Mouse (Mus musculus): ENCODE data around the gene Dna2.

The Dna2 gene

DNA sequence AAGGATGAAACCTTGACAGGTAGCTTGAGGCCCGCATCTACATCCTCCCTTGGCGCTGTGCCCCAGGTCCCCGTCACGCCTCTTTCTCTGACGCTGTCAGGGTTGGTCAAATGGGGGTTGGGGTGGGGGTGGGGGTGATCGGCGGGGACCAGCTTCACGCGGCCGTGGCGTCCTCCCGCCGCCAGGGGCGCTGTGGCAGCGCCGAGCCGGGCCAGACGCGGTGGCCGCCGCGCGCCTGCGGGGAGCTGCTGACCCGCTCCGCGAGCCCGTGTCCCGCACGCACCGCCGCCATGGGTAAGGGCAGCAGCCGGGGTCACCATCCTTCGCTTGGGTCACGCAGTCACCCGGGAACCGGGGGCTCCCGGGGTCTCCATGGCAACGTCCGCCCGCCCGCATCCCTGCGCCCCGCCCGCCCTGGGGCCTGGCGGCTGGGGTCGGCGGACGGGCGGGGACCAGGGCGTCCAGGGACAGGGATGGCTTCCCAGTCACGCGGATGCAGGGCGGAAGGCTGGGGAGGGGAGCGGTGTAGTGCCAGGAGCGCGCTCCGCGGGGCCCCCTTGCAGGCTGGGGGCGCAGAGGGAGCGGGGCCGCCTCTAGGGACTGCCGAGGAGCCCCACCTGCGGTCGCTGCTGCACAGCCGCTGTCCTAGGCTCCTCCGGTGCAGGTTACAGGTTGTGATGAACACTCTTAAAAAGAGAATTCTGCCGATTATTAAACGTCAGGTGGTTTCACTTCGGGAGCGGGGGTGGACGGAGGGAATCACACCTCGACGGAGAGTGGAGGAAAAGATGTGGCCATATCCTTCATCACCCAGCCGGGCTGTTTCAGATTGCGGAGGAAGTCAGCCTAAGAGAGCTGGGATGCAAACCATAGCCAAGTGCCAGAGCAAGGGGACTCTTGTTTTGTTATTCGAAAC lies 33.5 kb downstream of the Dna2 start, which contains the start of gene Rufy2:
TSS of gene Rufy2 (plus strand) at position 185 of the 916 bp plus-strand sequence.
- peak; percentile 81 for DNase-seq (ENCODE audit: low read depth, low spot score)

DNA sequence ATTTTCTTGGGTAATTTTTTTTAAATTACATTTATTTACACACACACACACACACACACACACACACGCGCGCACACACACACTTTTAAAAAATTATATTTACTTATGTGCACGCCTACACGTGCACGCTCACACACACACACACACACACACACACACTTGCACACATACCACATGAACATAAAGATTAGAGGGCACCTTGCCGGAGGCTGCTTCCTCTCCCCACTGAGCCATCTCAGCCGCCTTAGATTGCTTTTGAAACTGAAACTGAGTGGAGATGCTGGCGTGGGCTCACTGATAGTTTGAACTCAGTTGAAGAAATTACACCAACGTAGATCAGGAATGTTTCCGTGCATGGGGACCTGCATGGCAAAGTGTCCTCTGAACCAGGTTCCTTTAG lies 37.2 kb downstream of the Dna2 start:
- DNase-seq (ENCODE audit: low read depth, low spot score), result no peak

GRCm38 (mm10) chr10:62984495-62984894 lies 37.7 kb downstream of the Dna2 start:
- no peak for DNase-seq (ENCODE audit: low read depth, low spot score)

DNA sequence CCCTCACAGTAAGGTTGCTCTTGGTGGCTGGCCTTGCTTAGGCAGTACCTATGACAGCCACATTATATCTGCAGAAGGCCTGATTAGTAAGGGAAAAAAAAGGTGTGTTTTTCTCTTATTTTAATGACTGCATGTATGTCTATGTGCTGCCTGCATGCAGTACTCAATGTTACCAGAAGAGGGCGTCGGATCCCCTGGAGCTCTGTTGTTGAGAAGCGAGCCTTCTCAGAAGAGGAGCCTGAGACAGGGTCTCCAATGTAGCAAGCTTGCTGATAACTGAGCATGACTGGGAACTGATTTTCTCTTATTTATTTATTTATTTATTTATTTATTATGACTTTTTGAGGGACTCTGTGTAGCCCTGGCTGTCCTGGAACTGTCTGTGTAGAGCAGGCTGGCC lies 40.5 kb downstream of the Dna2 start:
- no peak for DNase-seq (ENCODE audit: low read depth, low spot score)

DNA sequence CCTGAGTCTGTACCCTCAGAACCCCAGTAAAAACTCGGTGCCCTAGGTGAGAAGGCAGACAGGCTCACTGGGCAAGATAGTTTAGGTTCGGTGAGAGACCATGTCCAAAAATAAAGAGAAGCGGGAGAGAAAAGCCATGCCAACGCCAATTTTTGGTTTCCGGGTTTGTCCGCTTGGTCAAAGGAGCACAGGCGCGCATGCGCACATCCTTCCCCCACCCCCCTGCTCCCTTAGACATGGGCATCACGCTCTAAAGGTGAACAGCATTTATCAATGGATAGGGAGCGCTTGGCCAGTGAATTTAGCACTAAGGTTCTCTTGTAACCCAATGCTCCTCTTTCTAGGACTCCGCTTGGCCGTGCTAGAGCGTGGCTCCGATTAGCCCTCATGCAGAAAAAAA lies 43.8 kb downstream of the Dna2 start:
- no peak for DNase-seq (ENCODE audit: low read depth, low spot score)

- DNase-seq (ENCODE audit: low read depth, low spot score), result no peak
These were observed 47.2 kb downstream of the Dna2 start for GRCm38 (mm10) chr10:62993991-62994390.

DNA sequence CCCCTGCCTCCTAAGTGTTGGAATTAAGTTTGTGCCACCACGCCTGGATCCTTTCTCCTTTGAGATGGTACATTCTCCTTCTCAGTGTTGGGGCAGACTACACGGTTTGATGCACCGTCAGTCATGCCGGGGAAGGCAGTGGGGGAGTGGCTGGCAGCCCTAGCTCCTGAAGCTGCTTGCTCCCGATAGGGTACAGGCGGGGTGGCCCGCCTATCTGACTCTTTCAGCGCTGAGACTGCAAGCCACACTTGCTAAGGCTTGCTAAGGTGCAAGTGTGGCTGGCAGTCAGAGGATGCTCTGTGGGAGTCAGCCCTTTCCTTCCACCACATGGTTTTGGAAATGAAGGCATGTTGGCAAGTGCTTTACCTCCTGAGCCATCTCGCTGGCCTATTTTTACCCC lies 53.8 kb downstream of the Dna2 start:
- no peak for DNase-seq (ENCODE audit: low read depth, low spot score)

- DNase-seq (ENCODE audit: low read depth, low spot score), result no peak
These were observed 56.4 kb downstream of the Dna2 start for GRCm38 (mm10) chr10:63003252-63003651.

DNA sequence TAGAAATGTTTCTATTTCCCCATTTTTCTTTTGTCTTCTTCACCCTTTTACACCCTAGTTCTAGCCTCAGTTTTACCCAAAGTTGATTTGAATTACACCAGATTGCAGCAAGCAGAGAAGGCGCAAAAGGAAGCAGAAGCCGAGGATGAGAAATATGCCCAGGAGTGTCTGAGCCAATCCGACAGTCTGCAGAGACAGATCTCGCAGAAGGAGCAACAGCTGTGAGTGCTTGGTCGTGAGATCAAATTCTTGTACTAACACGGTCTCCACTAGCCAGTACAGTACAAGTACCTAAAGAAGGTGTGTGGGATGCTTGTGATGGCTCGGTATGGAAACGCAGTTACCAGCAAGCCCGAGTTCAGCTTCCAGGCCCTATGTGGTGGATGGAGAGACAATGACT lies 57.7 kb downstream of the Dna2 start:
- no peak for DNase-seq (ENCODE audit: low read depth, low spot score)

DNA sequence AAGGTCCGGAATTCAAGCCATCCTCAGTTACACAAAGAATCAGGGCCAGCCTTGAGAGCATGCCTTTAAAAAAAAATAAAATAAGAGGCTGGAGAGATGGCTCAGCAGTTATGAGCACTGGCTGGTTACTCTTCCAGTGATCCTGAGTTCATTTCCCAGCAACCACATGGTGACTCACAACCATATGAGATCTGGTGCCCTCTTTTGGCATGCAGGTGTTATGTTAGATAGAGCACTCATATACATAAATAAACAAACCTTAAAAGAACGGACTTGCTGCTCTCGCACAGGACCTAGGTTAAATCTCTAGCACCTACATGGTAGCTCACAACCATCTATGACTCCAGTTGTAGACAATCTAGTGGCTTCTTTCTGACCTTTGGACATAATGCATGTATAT lies 61.4 kb downstream of the Dna2 start:
- DNase-seq (ENCODE audit: low read depth, low spot score), result no peak

DNA sequence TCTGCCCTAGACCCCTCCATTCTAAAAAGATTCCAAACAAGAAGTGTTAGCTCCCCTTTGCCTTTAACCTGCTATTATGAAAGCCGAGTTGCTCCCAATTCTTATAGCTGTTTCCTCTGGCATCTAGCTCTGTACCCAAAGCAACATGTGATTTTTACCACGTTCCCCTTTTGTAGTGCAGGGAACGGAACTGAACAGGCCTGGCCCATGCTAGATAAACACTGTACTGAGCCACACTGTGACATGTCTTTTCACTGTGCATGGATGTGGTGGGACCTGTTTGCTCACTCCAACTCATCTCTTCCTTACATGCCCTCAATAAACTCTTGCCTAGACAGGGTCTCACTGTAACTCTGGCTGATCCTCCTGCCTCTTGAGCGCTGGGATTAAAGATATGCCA lies 63.4 kb downstream of the Dna2 start:
- DNase-seq (ENCODE audit: low read depth, low spot score), result no peak

DNA sequence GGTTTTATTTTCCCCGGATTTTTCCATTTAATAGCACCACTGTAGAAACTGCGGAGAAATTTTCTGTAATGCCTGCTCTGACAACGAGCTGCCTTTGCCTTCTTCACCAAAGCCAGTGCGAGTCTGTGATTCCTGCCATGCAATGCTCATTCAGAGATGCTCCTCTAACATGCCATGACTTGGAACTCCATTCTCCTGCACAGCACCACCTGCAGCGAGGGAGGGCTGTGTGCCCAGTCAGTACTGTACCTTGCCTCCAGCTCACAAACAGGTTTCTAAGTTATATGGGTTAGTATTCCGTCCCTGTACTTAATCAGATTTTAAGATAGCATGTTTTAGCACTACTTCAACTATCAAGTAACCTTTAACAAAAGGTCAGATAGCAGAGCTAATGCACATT lies 64.7 kb downstream of the Dna2 start:
- DNase-seq (ENCODE audit: low read depth, low spot score), result no peak

GRCm38 (mm10) chr10:63013476-63013875 lies 66.7 kb downstream of the Dna2 start:
- DNase-seq (ENCODE audit: low read depth, low spot score), result no peak

- no peak for DNase-seq (ENCODE audit: low read depth, low spot score)
These were observed 67.3 kb downstream of the Dna2 start for GRCm38 (mm10) chr10:63014168-63014567.

- no peak for DNase-seq (ENCODE audit: low read depth, low spot score)
These were observed 72.5 kb downstream of the Dna2 start for GRCm38 (mm10) chr10:63019304-63019703.

GRCm38 (mm10) chr10:63021702-63022101 lies 74.9 kb downstream of the Dna2 start:
- DNase-seq (ENCODE audit: low read depth, low spot score), result no peak

- DNase-seq (ENCODE audit: low read depth, low spot score), result no peak
These were observed 75.8 kb downstream of the Dna2 start for GRCm38 (mm10) chr10:63022541-63023120.

DNA sequence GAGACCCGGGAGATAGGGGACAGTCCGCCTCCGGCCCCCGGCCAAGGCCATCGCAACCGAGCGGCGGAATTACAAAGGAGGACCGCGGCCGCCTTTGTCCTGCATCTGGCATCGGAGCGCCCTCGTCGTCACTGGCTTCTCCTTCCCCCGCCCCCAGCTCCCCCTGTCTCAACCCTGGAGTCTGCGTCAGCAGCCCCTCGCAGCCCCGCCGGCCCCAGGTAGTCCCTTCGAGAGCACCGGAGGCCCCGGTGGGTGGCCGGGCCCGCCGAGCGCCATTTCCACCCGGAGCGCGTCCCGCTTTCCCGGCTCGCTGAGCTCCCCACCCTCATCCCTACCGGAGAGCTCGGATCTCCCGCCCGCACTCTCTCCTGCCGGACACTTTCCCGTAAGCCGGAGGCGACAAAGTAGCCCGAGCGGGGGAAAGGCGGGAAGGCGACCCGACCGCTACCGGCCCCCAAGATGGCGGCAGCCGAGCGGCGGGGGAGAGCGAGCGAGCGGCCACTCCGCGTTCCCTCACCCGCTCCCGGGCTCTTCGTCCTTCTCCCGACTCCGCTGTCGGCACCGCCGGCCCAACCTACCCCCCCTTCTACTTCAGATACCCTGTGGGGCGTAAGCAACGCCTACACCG lies 76.4 kb downstream of the Dna2 start:
- DNase-seq (ENCODE audit: low read depth, low spot score), result peak; percentile 46

All from retina, postnatal 7 days (tissue).